Mouse (Mus musculus) adrenal gland, postnatal 14 days (tissue): ENCODE results near the gene Vmn1r47. TPM values are rescaled to one million over a fixed set of nuclear protein-coding genes. Genes with fewer than 3 reads are reported as not detected.
"Not testable (repeated sequence)": the region's sequence is repeated elsewhere in the genome, so short reads cannot be mapped to it uniquely, and the experiment has no call there.

ENCODE experiments used
- DNase-seq: peaks from one replicate; pipeline ENCODE4 v3.0.0; 2021; ENCODE audit warnings: mixed read lengths
- long read RNA-seq, 2 experiments: library from polyadenylated mRNA; stranded (forward); transcript quantifications; one replicate each; pipeline ENCODE4 v2.0.0; 2021
- total RNA-seq: library from RNA; stranded (reverse); gene quantifications from 2 replicates; pipeline ENCODE4 v1.2.3, GENCODE M21; 2021

The Vmn1r47 gene
- total RNA-seq = not detected in 2 replicates
- long read RNA-seq, experiment 1 = 0 reads
- long read RNA-seq, experiment 2 = 0 reads

- not testable (repeated sequence) for DNase-seq
These were observed at the start of gene Vmn1r47 for GRCm38 (mm10) chr6:90015847-90016246. Gene Vmn1r47 (plus strand): TSS chr6:90016147.

DNA sequence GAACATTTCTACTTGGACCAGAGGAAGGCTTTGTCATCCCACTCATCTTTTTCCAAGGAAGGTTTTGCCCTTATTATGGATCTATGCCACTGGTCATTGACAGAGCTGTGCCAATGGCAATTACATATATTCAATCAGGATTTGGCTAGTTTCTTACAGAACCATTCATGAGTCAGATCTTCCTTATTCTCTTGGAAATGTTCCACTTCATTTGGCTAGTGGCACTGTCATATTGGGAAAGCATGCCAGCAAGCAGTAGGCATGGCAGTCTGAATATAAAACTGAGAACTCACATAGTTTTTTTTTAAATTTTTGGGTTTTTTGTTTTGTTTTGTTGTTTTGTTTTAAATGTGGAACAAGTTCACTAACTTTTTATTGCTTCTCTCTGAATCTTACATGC, 49.6 kb upstream of the Vmn1r47 start:
- DNase-seq = no peak

GRCm38 (mm10) chr6:89969013-89969412, 46.9 kb upstream of the Vmn1r47 start, which contains the start of gene Vmn1r46:
Gene Vmn1r46 (plus strand): TSS chr6:89969313.
- DNase-seq = no peak

- no peak for DNase-seq
These were observed 30.0 kb upstream of the Vmn1r47 start for GRCm38 (mm10) chr6:89985989-89986388.

DNA sequence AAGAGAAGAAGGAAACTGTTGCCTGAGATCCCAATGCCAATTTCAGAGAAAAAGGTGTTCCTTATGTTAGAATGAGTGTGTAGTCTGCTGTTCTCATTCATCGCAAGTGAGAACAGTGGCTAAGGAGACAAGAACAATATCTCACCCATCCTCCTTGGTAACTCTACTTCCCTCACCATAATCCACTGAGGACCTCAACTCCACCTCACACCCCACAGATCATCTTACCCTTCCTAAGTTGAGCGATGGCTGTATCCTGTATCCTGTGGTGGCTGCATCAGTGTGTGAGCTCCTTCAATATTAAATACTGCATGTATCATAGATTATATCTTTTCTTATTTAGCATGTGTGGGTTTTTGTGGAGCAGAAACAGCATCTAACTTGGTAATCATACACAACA, 20.8 kb downstream of the Vmn1r47 start, which contains the start of gene Vmn1r48:
Vmn1r48 (minus strand) TSS at position 101 of the 400 bp plus-strand sequence.
- DNase-seq = not testable (repeated sequence)

Other genes starting within 250 kb of the Vmn1r47 start
- not detected in 2 replicates for gene Vmn1r42, start 139.7 kb upstream of the Vmn1r47 start, total RNA-seq
- gene Vmn1r43, start 139.7 kb upstream of the Vmn1r47 start, total RNA-seq = not detected in 2 replicates
- not detected in 2 replicates for gene Vmn1r44, start 132.5 kb upstream of the Vmn1r47 start, total RNA-seq
- gene Vmn1r45, start 75.5 kb upstream of the Vmn1r47 start, total RNA-seq = not detected in 2 replicates
- gene Vmn1r46, start 46.8 kb upstream of the Vmn1r47 start, total RNA-seq = not detected in 2 replicates
- not detected in 2 replicates for gene Vmn1r48, start 20.7 kb downstream of the Vmn1r47 start, total RNA-seq
- gene Vmn1r49, start 62.4 kb downstream of the Vmn1r47 start, total RNA-seq = not detected in 2 replicates
- gene Vmn1r50, start 85.3 kb downstream of the Vmn1r47 start, total RNA-seq = not detected in 2 replicates
- gene Vmn1r51, start 106.4 kb downstream of the Vmn1r47 start, total RNA-seq = not detected in 2 replicates
- gene Vmn1r52, start 158.7 kb downstream of the Vmn1r47 start, total RNA-seq = not detected in 2 replicates
- gene V1ra8, start 186.6 kb downstream of the Vmn1r47 start, total RNA-seq = not detected in 2 replicates
- not detected in 2 replicates for gene Vmn1r53, start 208.3 kb downstream of the Vmn1r47 start, total RNA-seq
- gene Vmn1r54, start 230.2 kb downstream of the Vmn1r47 start, total RNA-seq = not detected in 2 replicates